Mouse (Mus musculus) forebrain, postnatal 0 days (tissue): ENCODE measurements around the gene Rnf38. TPM values are rescaled to one million over a fixed set of nuclear protein-coding genes. Genes with fewer than 3 reads are reported as not detected.
A peak's percentile ranks its signal among the peaks of the same experiment; 100 is the strongest.

Experiments used
- ATAC-seq: fragments of 200-750 bp; cut with Nextera tagmentation; 2 replicates; pipeline ENCODE4 v1.8.0; 2017; ENCODE audit warnings: mild to moderate bottlenecking, moderate library complexity
- DNase-seq: peaks from one replicate; pipeline ENCODE4 v3.0.0-alpha.2; 2015
- H3K27ac ChIP-seq: fragments of 300-500 bp; sonication (generic); 2 replicates; pipeline ENCODE4 v1.5.1; 2014; ENCODE audit warnings: low read depth, mild to moderate bottlenecking, antibody characterized with exemption, low read length, moderate library complexity, mixed read lengths
- H3K27me3 ChIP-seq: fragments of 300-500 bp; sonication (generic); 2 replicates; pipeline ENCODE4 v1.6.1; 2014; ENCODE audit warnings: mild to moderate bottlenecking, low read length, mixed read lengths; ENCODE audit not compliant: insufficient read depth
- H3K36me3 ChIP-seq: fragments of 300-500 bp; sonication (generic); 2 replicates; pipeline ENCODE4 v1.6.1; 2014; ENCODE audit warnings: mild to moderate bottlenecking, moderate library complexity; ENCODE audit not compliant: insufficient read depth
- H3K4me1 ChIP-seq: fragments of 300-500 bp; sonication (generic); 2 replicates; pipeline ENCODE4 v1.6.1; 2014; ENCODE audit warnings: antibody characterized with exemption; ENCODE audit not compliant: insufficient read depth
- H3K4me2 ChIP-seq: fragments of 300-500 bp; sonication (generic); 2 replicates; pipeline ENCODE4 v1.6.1; 2014; ENCODE audit warnings: low read depth, mild to moderate bottlenecking, moderate library complexity
- H3K4me3 ChIP-seq: fragments of 300-500 bp; sonication (generic); 2 replicates; pipeline ENCODE4 v1.5.1; 2014; ENCODE audit warnings: low read depth, low read length, mixed read lengths
- H3K9ac ChIP-seq: fragments of 300-500 bp; sonication (generic); 2 replicates; pipeline ENCODE4 v1.6.1; 2014; ENCODE audit warnings: mild to moderate bottlenecking
- H3K9me3 ChIP-seq: fragments of 300-500 bp; sonication (generic); 2 replicates; pipeline ENCODE4 v1.6.1; 2016; ENCODE audit warnings: low read length
- CTCF ChIP-seq: sonication (generic); IDR thresholded peaks from 2 replicates; pipeline ENCODE4 v1.5.1; 2016; ENCODE audit warnings: antibody characterized with exemption, control low read depth, low read depth
- WGBS: fragments of 180-500 bp; shearing (Covaris S2); extraction: QIAGEN DNeasy Blood & Tissue Kit; methylation state at CpG from one replicate; pipeline ENCODE4 v1.1.7; 2014; 5-methylcytosine and 5-hydroxymethylcytosine counted together
- polyA plus RNA-seq: library from polyadenylated mRNA; unstranded; fragments of >200 nt; fragmentation: Nextera tagmentation; extraction: Ambion mirVana; gene quantifications from 2 replicates; pipeline ENCODE4 v1.2.1, GENCODE M21; 2015
- total RNA-seq: library from RNA; depleted of rRNA; stranded (reverse); fragments of >200 nt; gene quantifications from 2 replicates; pipeline ENCODE4 v1.2.3, GENCODE M21; 2014

Gene Rnf38
- total and polyA plus RNA-seq, 2 experiments from 2014 or later = 17.6 to 82.7 TPM

DNA sequence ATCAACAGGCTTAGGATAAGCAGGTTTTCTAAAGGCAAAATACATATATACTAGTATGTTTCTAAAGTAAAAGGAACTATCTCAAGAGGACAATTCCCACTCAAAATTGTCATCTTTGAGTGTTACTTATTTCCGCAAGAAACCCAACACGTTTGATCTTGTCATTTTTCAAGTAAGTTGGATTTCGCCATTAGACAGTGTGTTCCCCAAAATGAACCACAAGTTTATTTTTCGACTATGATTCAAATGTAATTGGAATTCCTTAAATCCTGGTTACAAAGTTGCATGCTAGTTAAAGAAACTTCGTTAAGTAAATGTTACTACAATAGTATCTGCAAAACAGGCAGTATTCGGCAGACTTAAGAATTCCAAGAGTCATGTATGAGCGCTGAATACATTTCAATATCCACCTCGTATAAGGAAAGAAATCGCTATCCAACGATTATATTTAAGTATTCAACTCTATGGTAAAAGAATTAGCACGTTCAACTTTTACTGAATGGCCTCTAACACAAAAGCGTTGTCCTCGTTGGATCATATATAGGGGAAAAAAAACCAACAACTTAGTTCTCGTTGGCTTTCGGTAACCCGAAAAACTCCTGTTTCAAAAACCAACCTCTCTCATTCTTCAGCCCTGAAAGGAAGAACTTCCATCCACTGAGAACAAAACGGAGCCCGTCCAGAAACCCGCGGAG, 66.7 kb downstream of the Rnf38 start:
- ATAC-seq = no peak
- DNase-seq = peak; percentile 3
- peak overlapping the region; percentile 93 for H3K9ac ChIP-seq

DNA sequence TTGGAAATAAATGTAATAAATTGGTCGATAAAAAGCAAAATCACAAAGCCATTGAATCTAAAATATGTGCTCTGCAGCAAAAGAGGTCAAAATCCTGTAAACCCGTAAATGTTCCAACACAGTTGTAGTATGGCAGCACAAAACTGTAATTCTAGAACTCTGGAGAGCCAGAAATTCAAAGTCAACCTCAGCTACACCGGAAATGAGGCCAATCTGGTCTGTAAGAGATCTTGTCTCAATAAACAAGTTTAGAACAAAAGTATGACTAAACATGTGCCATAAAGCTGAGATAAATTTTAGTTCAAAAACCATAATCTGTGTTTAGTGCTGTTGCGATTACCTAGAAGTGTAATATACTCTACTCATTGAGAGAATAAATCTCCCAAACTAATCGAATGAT, 69.0 kb downstream of the Rnf38 start:
- H3K4me1 ChIP-seq = peaks cover 21% of the 10 kb centered on the region
- H3K27ac ChIP-seq = no peak overlapping the region
- peak overlapping the region; percentile 46 for H3K4me2 ChIP-seq
- DNase-seq (no peak), ATAC-seq (no peak)
- WGBS = 72% methylated on average over 5 of the region's 5 CpGs
- H3K27me3 ChIP-seq = no peaks in the 10 kb centered on the region
- no peak overlapping the region for H3K9ac ChIP-seq
- no peak overlapping the region for H3K4me3 ChIP-seq
- TF ChIP-seq CTCF = no peak
- H3K9me3 ChIP-seq = no peaks in the 10 kb centered on the region
- no peaks in the 10 kb centered on the region for H3K36me3 ChIP-seq

More for the DNA sequence above, 66.7 kb downstream of the Rnf38 start:
- H3K4me3 ChIP-seq = peak overlapping the region; percentile 86
- whole genome bisulfite sequencing = 3% methylated on average over 20 of the region's 20 CpGs
- H3K4me1 ChIP-seq = peaks cover 21% of the 10 kb centered on the region
- H3K4me2 ChIP-seq = peak overlapping the region; percentile 46
- no peak for TF ChIP-seq CTCF
- peak overlapping the region; percentile 93 for H3K27ac ChIP-seq
- no peaks in the 10 kb centered on the region for H3K9me3 ChIP-seq
- H3K36me3 ChIP-seq = no peaks in the 10 kb centered on the region
- no peaks in the 10 kb centered on the region for H3K27me3 ChIP-seq

DNA sequence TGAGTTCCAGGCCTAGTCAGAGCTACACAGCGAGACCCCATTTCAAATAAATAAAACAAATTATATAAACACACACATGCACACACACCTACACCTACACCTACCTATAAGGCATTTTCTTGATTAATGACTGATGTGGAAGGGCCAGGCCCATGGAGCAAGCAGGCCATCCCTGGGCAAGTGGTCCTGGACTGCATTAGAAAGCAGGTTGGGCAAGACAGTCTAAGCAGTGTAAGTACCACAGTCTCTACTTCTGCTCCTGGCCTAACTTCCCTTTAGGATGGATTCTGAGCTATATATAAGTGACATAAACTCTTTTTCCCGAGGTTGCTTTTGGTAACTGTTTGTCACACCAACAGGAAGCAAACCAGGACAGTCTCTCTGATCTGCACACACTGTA, 70.6 kb downstream of the Rnf38 start:
- Histone ChIP-seq H3K9me3 (no peaks in the 10 kb centered on the region), H3K4me3 (no peak overlapping the region), H3K4me2 (no peak overlapping the region), H3K9ac (no peak overlapping the region), H3K36me3 (no peaks in the 10 kb centered on the region), H3K27me3 (no peaks in the 10 kb centered on the region), H3K27ac (no peak overlapping the region), H3K4me1 (peaks cover 21% of the 10 kb centered on the region)
- no peak for DNase-seq
- ATAC-seq = no peak
- 76% methylated on average over 2 of the region's 2 CpGs for WGBS
- no peak for TF ChIP-seq CTCF

- TF ChIP-seq CTCF = no peak
- Histone ChIP-seq H3K9ac (no peak overlapping the region), H3K4me1 (peaks cover 17% of the 10 kb centered on the region), H3K4me3 (no peak overlapping the region), H3K4me2 (no peak overlapping the region), H3K27me3 (no peaks in the 10 kb centered on the region), H3K9me3 (no peaks in the 10 kb centered on the region), H3K36me3 (no peaks in the 10 kb centered on the region), H3K27ac (no peak overlapping the region)
- DNase-seq (no peak), ATAC-seq (no peak)
- WGBS = 48% methylated on average over 13 of the region's 13 CpGs
Observed at GRCm38 (mm10) chr4:44160990-44161689, 72.4 kb downstream of the Rnf38 start.

GRCm38 (mm10) chr4:44159839-44160238, 73.8 kb downstream of the Rnf38 start:
- DNase-seq (no peak), ATAC-seq (no peak)
- Histone ChIP-seq H3K4me3 (no peak overlapping the region), H3K4me1 (peaks cover 12% of the 10 kb centered on the region; the same call in 1 of the 2 replicates), H3K9ac (no peak overlapping the region), H3K27me3 (no peaks in the 10 kb centered on the region), H3K36me3 (no peaks in the 10 kb centered on the region), H3K27ac (no peak overlapping the region), H3K4me2 (no peak overlapping the region), H3K9me3 (no peaks in the 10 kb centered on the region)
- 82% methylated on average over 8 of the region's 8 CpGs for WGBS
- TF ChIP-seq CTCF = no peak

- no peaks in the 10 kb centered on the region for H3K9me3 ChIP-seq
- no peak overlapping the region for H3K4me2 ChIP-seq
- ATAC-seq = no peak
- no peak overlapping the region for H3K27ac ChIP-seq
- no peak for DNase-seq
- 71% methylated on average over 6 of the region's 6 CpGs for WGBS
- H3K9ac ChIP-seq = no peak overlapping the region
- no peaks in the 10 kb centered on the region for H3K27me3 ChIP-seq
- no peaks in the 10 kb centered on the region for H3K4me1 ChIP-seq
- H3K4me3 ChIP-seq = no peak overlapping the region
- TF ChIP-seq CTCF = no peak
- no peaks in the 10 kb centered on the region; the same call in 1 of the 2 replicates for H3K36me3 ChIP-seq
Observed at GRCm38 (mm10) chr4:44156481-44156880, 77.1 kb downstream of the Rnf38 start.

DNA sequence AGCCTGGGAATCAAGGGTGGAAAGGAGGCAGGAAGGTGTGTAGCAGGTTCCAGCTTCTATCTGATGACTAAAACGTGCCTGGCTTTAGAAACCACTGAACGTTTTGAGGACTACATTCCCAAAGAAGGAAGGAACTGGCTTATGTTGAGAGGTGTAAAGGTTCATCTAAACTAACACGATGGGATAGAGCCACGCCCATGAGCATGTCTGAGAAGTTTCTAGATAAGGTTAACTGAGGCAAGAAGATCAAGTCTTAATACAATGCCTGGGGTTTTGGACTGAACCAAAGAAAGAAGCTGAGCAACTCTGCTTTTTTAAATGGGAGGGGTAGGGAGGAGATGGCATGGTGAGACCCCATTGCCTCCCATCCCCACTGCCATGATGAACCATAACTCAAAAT, 78.7 kb downstream of the Rnf38 start:
- ATAC-seq (no peak), DNase-seq (no peak)
- Histone ChIP-seq H3K27ac (no peak overlapping the region), H3K9me3 (no peaks in the 10 kb centered on the region), H3K9ac (no peak overlapping the region), H3K4me3 (no peak overlapping the region), H3K4me1 (no peaks in the 10 kb centered on the region), H3K36me3 (peaks cover 7% of the 10 kb centered on the region; the same call in 1 of the 2 replicates), H3K27me3 (no peaks in the 10 kb centered on the region), H3K4me2 (no peak overlapping the region)
- TF ChIP-seq CTCF = no peak
- WGBS = 93% methylated on average over 4 of the region's 4 CpGs
